Mouse (Mus musculus) hindbrain, embryonic 16.5 days (tissue): Measurements from ENCODE around the gene Sh3rf3. TPM values are rescaled to one million over a fixed set of nuclear protein-coding genes. Genes with fewer than 3 reads are reported as not detected.
A peak's percentile ranks its signal among the peaks of the same experiment; 100 is the strongest.

Source experiments
- ATAC-seq: fragments of 200-750 bp; cut with Nextera tagmentation; 2 replicates; pipeline ENCODE4 v1.8.0; 2017; ENCODE audit warnings: moderate TSS enrichment, moderate library complexity
- H3K27ac ChIP-seq: fragments of 300-500 bp; sonication (generic); 2 replicates; pipeline ENCODE4 v1.5.1; 2014; ENCODE audit warnings: low read depth, mild to moderate bottlenecking, control low read depth, low read length, moderate library complexity
- H3K27me3 ChIP-seq: fragments of 300-500 bp; sonication (generic); replicated peaks from 2 replicates; pipeline ENCODE4 v1.6.1; 2014; ENCODE audit warnings: low read length; ENCODE audit not compliant: control insufficient read depth, insufficient read depth
- H3K36me3 ChIP-seq: fragments of 300-500 bp; sonication (generic); 2 replicates; pipeline ENCODE4 v1.6.1; 2014; ENCODE audit warnings: mild to moderate bottlenecking, low read length, moderate library complexity, mixed read lengths; ENCODE audit not compliant: control insufficient read depth, insufficient read depth
- H3K4me1 ChIP-seq: fragments of 300-500 bp; sonication (generic); 2 replicates; pipeline ENCODE4 v1.6.1; 2014; ENCODE audit warnings: low read depth, low read length; ENCODE audit not compliant: control insufficient read depth, insufficient read depth
- H3K4me2 ChIP-seq: fragments of 300-500 bp; sonication (generic); 2 replicates; pipeline ENCODE4 v1.6.1; 2014; ENCODE audit warnings: mild to moderate bottlenecking, low read length, control low read depth, moderate library complexity
- H3K4me3 ChIP-seq: fragments of 300-500 bp; sonication (generic); 2 replicates; pipeline ENCODE4 v1.5.1; 2014; ENCODE audit warnings: mild to moderate bottlenecking, low read length, control low read depth, moderate library complexity
- H3K9ac ChIP-seq: fragments of 300-500 bp; sonication (generic); 2 replicates; pipeline ENCODE4 v1.6.1; 2014; ENCODE audit warnings: low read depth, mild to moderate bottlenecking, control low read depth, low read length, moderate library complexity
- H3K9me3 ChIP-seq: fragments of 300-500 bp; sonication (generic); 2 replicates; pipeline ENCODE4 v1.6.1; 2014; ENCODE audit warnings: mild to moderate bottlenecking, low read length, moderate library complexity; ENCODE audit not compliant: control insufficient read depth
- WGBS: fragments of 180-500 bp; shearing (Covaris S2); extraction: QIAGEN DNeasy Blood & Tissue Kit; methylation state at CpG from one replicate; pipeline ENCODE4 v1.1.7; 2014; 5-methylcytosine and 5-hydroxymethylcytosine counted together
- polyA plus RNA-seq: library from polyadenylated mRNA; unstranded; fragments of >200 nt; fragmentation: Nextera tagmentation; extraction: Ambion mirVana; gene quantifications from 2 replicates; pipeline ENCODE4 v1.2.1, GENCODE M21; 2015

The Sh3rf3 gene
- polyA plus RNA-seq, 1 experiment from 2014 or later, result 2.7 TPM

GRCm38 (mm10) chr10:58867536-58867935, 54.4 kb downstream of the Sh3rf3 start:
- Histone ChIP-seq H3K4me3 (no peak overlapping the region), H3K9me3 (no peaks in the 10 kb centered on the region), H3K9ac (no peak overlapping the region), H3K4me2 (no peak overlapping the region), H3K27me3 (no peaks in the 10 kb centered on the region), H3K27ac (no peak overlapping the region), H3K36me3 (no peaks in the 10 kb centered on the region), H3K4me1 (peaks cover 10% of the 10 kb centered on the region)
- 93% methylated on average over 2 of the region's 2 CpGs for WGBS
- ATAC-seq, result no peak

- Histone ChIP-seq H3K4me1 (peaks cover 8% of the 10 kb centered on the region), H3K36me3 (no peaks in the 10 kb centered on the region), H3K4me3 (no peak overlapping the region), H3K9ac (no peak overlapping the region), H3K27me3 (no peaks in the 10 kb centered on the region), H3K27ac (no peak overlapping the region), H3K4me2 (no peak overlapping the region), H3K9me3 (no peaks in the 10 kb centered on the region)
- ATAC-seq, result no peak
- 94% methylated on average over 1 of the region's 1 CpGs for WGBS
Observed at GRCm38 (mm10) chr10:58869836-58870235, 56.7 kb downstream of the Sh3rf3 start.

GRCm38 (mm10) chr10:58871149-58871820, 58.1 kb downstream of the Sh3rf3 start:
- Histone ChIP-seq H3K9ac (no peak overlapping the region), H3K4me1 (peaks cover 8% of the 10 kb centered on the region), H3K27ac (peak overlapping the region; percentile 14; the same call in 1 of the 2 replicates), H3K9me3 (no peaks in the 10 kb centered on the region; the same call in 1 of the 2 replicates), H3K27me3 (no peaks in the 10 kb centered on the region), H3K4me2 (no peak overlapping the region), H3K4me3 (no peak overlapping the region), H3K36me3 (no peaks in the 10 kb centered on the region)
- WGBS, result 57% methylated on average over 10 of the region's 10 CpGs
- peak; percentile 77 for ATAC-seq

GRCm38 (mm10) chr10:58871821-58872577, 58.8 kb downstream of the Sh3rf3 start:
- no peak for ATAC-seq
- WGBS, result 61% methylated on average over 7 of the region's 7 CpGs
- peaks cover 2% of the 10 kb centered on the region; the same call in 1 of the 2 replicates for H3K9me3 ChIP-seq
- H3K27me3 ChIP-seq, result no peaks in the 10 kb centered on the region
- H3K9ac ChIP-seq, result no peak overlapping the region
- no peak overlapping the region for H3K4me3 ChIP-seq
- H3K27ac ChIP-seq, result 0 out of 2 replicates have a peak overlapping the region, but pooled peaks have one; percentile 31
- H3K4me2 ChIP-seq, result no peak overlapping the region
- peaks cover 8% of the 10 kb centered on the region for H3K4me1 ChIP-seq
- H3K36me3 ChIP-seq, result no peaks in the 10 kb centered on the region

- Histone ChIP-seq H3K36me3 (no peaks in the 10 kb centered on the region), H3K4me1 (no peaks in the 10 kb centered on the region), H3K4me3 (no peak overlapping the region), H3K4me2 (no peak overlapping the region), H3K9ac (no peak overlapping the region), H3K27ac (no peak overlapping the region), H3K27me3 (no peaks in the 10 kb centered on the region), H3K9me3 (peaks cover 2% of the 10 kb centered on the region; the same call in 1 of the 2 replicates)
- no peak for ATAC-seq
- 94% methylated on average over 4 of the region's 4 CpGs for WGBS
Observed at GRCm38 (mm10) chr10:58877835-58878234, 64.7 kb downstream of the Sh3rf3 start.

GRCm38 (mm10) chr10:58878636-58879035, 65.5 kb downstream of the Sh3rf3 start:
- Histone ChIP-seq H3K4me1 (no peaks in the 10 kb centered on the region), H3K36me3 (no peaks in the 10 kb centered on the region), H3K27me3 (no peaks in the 10 kb centered on the region), H3K4me3 (no peak overlapping the region), H3K4me2 (no peak overlapping the region), H3K9ac (no peak overlapping the region), H3K9me3 (peaks cover 2% of the 10 kb centered on the region; the same call in 1 of the 2 replicates), H3K27ac (no peak overlapping the region)
- WGBS, result 89% methylated on average over 4 of the region's 4 CpGs
- ATAC-seq, result no peak

- Histone ChIP-seq H3K4me1 (no peaks in the 10 kb centered on the region), H3K4me3 (no peak overlapping the region), H3K36me3 (no peaks in the 10 kb centered on the region), H3K4me2 (no peak overlapping the region), H3K9me3 (no peaks in the 10 kb centered on the region), H3K9ac (no peak overlapping the region), H3K27ac (no peak overlapping the region), H3K27me3 (no peaks in the 10 kb centered on the region)
- 88% methylated on average over 2 of the region's 2 CpGs for WGBS
- no peak for ATAC-seq
Observed at GRCm38 (mm10) chr10:58882741-58883140, 69.6 kb downstream of the Sh3rf3 start.

- no peak overlapping the region for H3K27ac ChIP-seq
- H3K4me2 ChIP-seq, result no peak overlapping the region
- WGBS, result 55% methylated on average over 5 of the region's 5 CpGs
- no peaks in the 10 kb centered on the region for H3K4me1 ChIP-seq
- H3K9ac ChIP-seq, result no peak overlapping the region
- ATAC-seq, result no peak; the same call in 1 of the 2 replicates
- no peaks in the 10 kb centered on the region for H3K36me3 ChIP-seq
- H3K27me3 ChIP-seq, result no peaks in the 10 kb centered on the region; the same call in 1 of the 2 replicates
- H3K4me3 ChIP-seq, result no peak overlapping the region
- no peaks in the 10 kb centered on the region for H3K9me3 ChIP-seq
Observed at GRCm38 (mm10) chr10:58885351-58885750, 72.2 kb downstream of the Sh3rf3 start.

- Histone ChIP-seq H3K27ac (no peak overlapping the region), H3K4me2 (no peak overlapping the region), H3K4me1 (no peaks in the 10 kb centered on the region; the same call in 1 of the 2 replicates), H3K36me3 (no peaks in the 10 kb centered on the region), H3K27me3 (no peaks in the 10 kb centered on the region; the same call in 1 of the 2 replicates), H3K4me3 (no peak overlapping the region), H3K9me3 (no peaks in the 10 kb centered on the region), H3K9ac (no peak overlapping the region)
- 80% methylated on average over 2 of the region's 2 CpGs for WGBS
- no peak; the same call in 1 of the 2 replicates for ATAC-seq
Observed at GRCm38 (mm10) chr10:58885816-58886215, 72.7 kb downstream of the Sh3rf3 start.
